Mouse (Mus musculus): Measurements from ENCODE around the gene U2af1. TPM values are rescaled to one million over a fixed set of nuclear protein-coding genes. Genes with fewer than 3 reads are reported as not detected.

The U2af1 gene
- polyA plus RNA-seq (2012; rRNA removed; ENCODE audit: low replicate concordance) = 25.8 and 40.4 TPM in 2 replicates

GRCm38 (mm10) chr17:31658468-31659185 is at the start of gene U2af1:
U2af1 (minus strand) TSS chr17:31658892.

DNA sequence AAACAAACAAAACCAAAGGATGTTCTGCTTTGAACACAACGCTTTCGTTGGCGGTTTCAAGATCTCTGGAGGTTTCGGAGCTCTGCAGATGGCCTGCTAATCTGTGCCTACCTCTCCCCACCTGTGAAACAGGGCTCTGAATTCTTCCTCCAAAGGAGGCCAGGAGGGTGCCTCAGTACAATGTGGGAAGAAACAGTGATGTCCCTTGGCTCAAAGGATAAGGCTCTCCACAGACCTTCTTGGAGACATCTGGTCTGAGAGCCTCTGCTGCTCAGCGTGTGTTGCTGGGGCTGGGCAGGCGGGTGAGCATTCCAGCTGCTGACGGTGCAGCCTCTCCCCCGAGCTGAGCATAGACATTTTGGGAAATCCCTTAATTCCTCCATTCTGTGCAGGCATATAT is 18.8 kb upstream of the U2af1 start, which contains the start of gene Cryaa:
Cryaa (plus strand) TSS at position 301 of the 400 bp plus-strand sequence.

DNA sequence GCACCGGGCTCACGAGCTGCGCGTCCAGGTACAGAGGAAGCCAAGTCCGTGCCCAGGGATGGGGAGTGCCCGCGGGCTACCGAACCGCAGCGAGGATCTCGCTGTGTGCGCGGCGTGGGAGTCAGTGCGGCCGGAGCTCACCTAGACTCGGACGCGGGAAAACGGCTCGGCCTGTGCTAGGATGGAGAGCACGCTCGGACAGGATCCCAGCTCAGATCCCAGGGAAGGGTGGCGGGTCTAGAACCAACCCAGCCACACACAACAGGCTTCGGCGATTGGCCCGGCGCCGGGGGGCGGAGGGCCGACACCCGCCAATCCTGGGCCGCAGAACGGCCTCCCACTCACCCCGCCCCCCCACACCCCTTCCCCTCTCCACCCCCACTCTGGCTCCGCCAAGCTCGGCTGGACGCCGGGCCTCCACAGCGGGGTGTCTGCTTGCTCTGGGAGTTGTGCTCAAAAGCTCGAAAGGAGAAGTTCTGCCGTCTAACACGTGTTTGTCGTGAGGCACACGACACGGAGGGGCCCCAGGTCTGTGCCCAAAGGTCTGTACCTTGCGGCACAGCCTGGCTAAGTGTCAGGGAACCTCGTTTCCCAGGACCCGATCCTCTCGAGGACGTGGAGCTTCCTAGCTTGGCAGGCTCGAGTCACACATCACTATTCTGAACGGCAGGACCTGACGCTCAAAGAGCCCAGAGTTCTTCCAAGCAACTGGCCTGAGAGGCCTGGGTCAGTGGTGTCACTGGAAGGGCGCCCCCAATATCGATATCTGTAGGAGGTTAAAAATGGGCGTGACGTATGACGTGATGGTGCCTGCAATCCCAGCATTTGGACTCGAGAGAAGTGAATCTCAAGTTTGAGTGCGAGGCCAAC is 21.5 kb downstream of the U2af1 start, which contains the start of gene Cbs:
Cbs (minus strand) TSS at position 297 of the 870 bp plus-strand sequence.

Other genes starting within 250 kb of the U2af1 start
- 27.6 and 28.7 TPM in 2 replicates for gene Wdr4, start 138.9 kb downstream of the U2af1 start, polyA plus RNA-seq (2012; rRNA removed; ENCODE audit: low replicate concordance)
- gene Ndufv3, start 138.8 kb downstream of the U2af1 start, polyA plus RNA-seq (2012; rRNA removed; ENCODE audit: low replicate concordance) = 161 and 203 TPM in 2 replicates
- 23.0 and 28.9 TPM in 2 replicates for gene Pknox1, start 94.2 kb downstream of the U2af1 start, polyA plus RNA-seq (2012; rRNA removed; ENCODE audit: low replicate concordance)
- 7.3 and 7.4 TPM in 2 replicates for gene Cbs, start 21.7 kb downstream of the U2af1 start, polyA plus RNA-seq (2012; rRNA removed; ENCODE audit: low replicate concordance)
- 0.24 and 0.54 TPM in 2 replicates for gene Cryaa, start 18.9 kb upstream of the U2af1 start, polyA plus RNA-seq (2012; rRNA removed; ENCODE audit: low replicate concordance)
- gene Sik1, start 196.9 kb upstream of the U2af1 start, polyA plus RNA-seq (2012; rRNA removed; ENCODE audit: low replicate concordance) = 34.3 and 52.8 TPM in 2 replicates

Data from mammary gland, adult 2 months (tissue).